Mouse (Mus musculus): Measurements from ENCODE around the gene Cdk6. TPM values are rescaled to one million over a fixed set of nuclear protein-coding genes. Genes with fewer than 3 reads are reported as not detected.

The Cdk6 gene
- total and polyA plus RNA-seq, 3 experiments, result 40.4 to 171 (median 50.8) TPM

DNA sequence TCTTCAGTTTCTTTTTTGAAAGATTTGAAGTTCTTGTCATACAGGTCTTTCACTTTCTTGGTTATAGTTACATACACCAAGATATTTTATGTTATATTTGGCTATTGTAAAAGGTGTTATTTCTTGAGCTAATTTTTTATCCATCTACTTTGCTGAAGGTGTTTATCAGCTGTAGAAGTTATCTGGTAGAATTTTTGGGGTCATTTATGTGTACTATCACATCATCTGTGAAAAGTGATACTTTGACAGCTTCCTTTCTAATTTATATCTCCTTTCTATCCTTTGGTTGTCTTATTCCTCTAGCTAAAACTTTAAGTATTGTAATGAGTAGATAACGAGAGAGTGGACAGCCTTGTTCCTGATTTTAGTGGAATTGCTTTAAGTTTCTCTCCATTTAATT lies 210.2 kb downstream of the Cdk6 start:
- H3K9ac ChIP-seq (ENCODE audit: insufficient read depth, low read depth), result no peak overlapping the region
- peaks cover 69% of the 10 kb centered on the region for H3K79me2 ChIP-seq (replicated peaks; ENCODE audit: control insufficient read depth, extremely low read depth, insufficient read depth, poor library complexity, severe bottlenecking)
- H3K27ac ChIP-seq (ENCODE audit: insufficient read depth, low read depth), result no peak overlapping the region
- in situ Hi-C loops (cut with MboI; ENCODE audit: low pct_ligation_motif_present, low pct_unique_long_range_greater_than_20kb, low sequenced_read_pairs), result no loop called here
- H3K4me2 ChIP-seq (ENCODE audit: insufficient read depth, low read depth, poor library complexity, severe bottlenecking), result no peak overlapping the region
- peaks cover 23 to 50% of the 10 kb centered on the region in 2 experiments for H3K36me3 ChIP-seq (replicated peaks in 1 of 2; ENCODE audit: control insufficient read depth in 1 of 2, insufficient read depth in 1 of 2, low read length in 1 of 2)
- no peaks in the 10 kb centered on the region for H3K9me3 ChIP-seq (replicated peaks; ENCODE audit: low read length)
- no peak overlapping the region for H3K4me3 ChIP-seq (replicated peaks in 1 of 3; ENCODE audit: low read depth in 2 of 3, low read length in 2 of 3, poor library complexity in 1 of 3)
- H3K27me3 ChIP-seq (replicated peaks), result no peaks in the 10 kb centered on the region
- dilution Hi-C loops (cut with MboI; ENCODE audit: extremely low pct_ligation_motif_present, extremely low pct_unique_long_range_greater_than_20kb, low sequenced_read_pairs), result no loop called here
- H3K4me1 ChIP-seq (ENCODE audit: control insufficient read depth in 1 of 2, insufficient read depth in 2 of 2), result peaks cover 3 to 37% of the 10 kb centered on the region in 2 experiments; a peak in 3 of 4 replicates
- TF ChIP-seq ETS1 (conservative IDR thresholded peaks at IDR 0.05; ENCODE audit: low read depth, low read length) (no peak), NELFE (IDR thresholded peaks at IDR 0.05; ENCODE audit: low read depth, low read length) (no peak), USF1 (IDR thresholded peaks at IDR 0.05; ENCODE audit: low read depth, low read length) (no peak), JUND (conservative IDR thresholded peaks at IDR 0.05; ENCODE audit: low read depth, low read length) (no peak), HCFC1 (IDR thresholded peaks at IDR 0.05; ENCODE audit: low read depth, low read length) (no peak), USF2 (conservative IDR thresholded peaks at IDR 0.05; ENCODE audit: low read depth, low read length) (no peak)
- DNase-seq (ENCODE audit: extremely low read depth), result no peak

DNA sequence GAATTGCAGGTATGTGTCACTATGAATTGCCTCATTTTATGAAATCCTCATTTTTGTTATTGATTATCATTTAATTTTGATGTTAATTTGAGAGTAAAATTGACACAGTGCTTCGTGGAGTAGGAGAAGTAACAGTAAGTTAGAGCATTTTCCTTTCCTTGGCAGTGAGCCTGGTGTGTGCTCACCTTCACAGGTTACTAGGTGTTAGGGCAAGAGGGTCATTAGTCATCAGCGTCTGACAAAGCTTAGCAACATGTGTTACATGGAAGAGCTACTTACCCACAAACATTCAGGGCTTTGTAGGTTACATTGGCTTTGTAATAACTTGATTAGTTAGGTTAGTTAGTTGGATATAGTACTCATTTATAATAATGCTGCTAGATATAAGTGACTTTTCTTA lies 212.9 kb downstream of the Cdk6 start:
- peaks cover 0 to 15% of the 10 kb centered on the region in 2 experiments; a peak in 3 of 4 replicates for H3K4me1 ChIP-seq (ENCODE audit: control insufficient read depth in 1 of 2, insufficient read depth in 2 of 2)
- no peak overlapping the region for H3K4me2 ChIP-seq (ENCODE audit: insufficient read depth, low read depth, poor library complexity, severe bottlenecking)
- dilution Hi-C loops (cut with MboI; ENCODE audit: extremely low pct_ligation_motif_present, extremely low pct_unique_long_range_greater_than_20kb, low sequenced_read_pairs) (no loop called here), in situ Hi-C loops (cut with MboI; ENCODE audit: low pct_ligation_motif_present, low pct_unique_long_range_greater_than_20kb, low sequenced_read_pairs) (no loop called here)
- no peak overlapping the region for H3K9ac ChIP-seq (ENCODE audit: insufficient read depth, low read depth)
- H3K4me3 ChIP-seq (replicated peaks in 1 of 3; ENCODE audit: low read depth in 2 of 3, low read length in 2 of 3, poor library complexity in 1 of 3), result no peak overlapping the region
- DNase-seq (ENCODE audit: extremely low read depth), result no peak
- peaks cover 47% of the 10 kb centered on the region for H3K79me2 ChIP-seq (replicated peaks; ENCODE audit: control insufficient read depth, extremely low read depth, insufficient read depth, poor library complexity, severe bottlenecking)
- H3K27me3 ChIP-seq (replicated peaks), result no peaks in the 10 kb centered on the region
- H3K9me3 ChIP-seq (replicated peaks; ENCODE audit: low read length), result no peaks in the 10 kb centered on the region
- TF ChIP-seq SIN3A (IDR thresholded peaks at IDR 0.05; ENCODE audit: low read length) (no peak), NRF1 (IDR thresholded peaks at IDR 0.05; ENCODE audit: low read depth, low read length) (no peak), CHD2 (IDR thresholded peaks at IDR 0.05; ENCODE audit: low read length) (no peak), MAFK (IDR thresholded peaks at IDR 0.05; ENCODE audit: insufficient replicate concordance, low read length) (no peak), JUND (conservative IDR thresholded peaks at IDR 0.05; ENCODE audit: low read depth, low read length) (no peak), RCOR1 (conservative IDR thresholded peaks at IDR 0.05; ENCODE audit: low read depth, low read length) (no peak), PAX5 (IDR thresholded peaks at IDR 0.05; ENCODE audit: low read length) (no peak), RAD21 (IDR thresholded peaks at IDR 0.05; ENCODE audit: low read depth, low read length) (no peak), ETS1 (conservative IDR thresholded peaks at IDR 0.05; ENCODE audit: low read depth, low read length) (no peak), ZNF384 (IDR thresholded peaks at IDR 0.05; ENCODE audit: low read depth, low read length) (no peak), ZMIZ1 (IDR thresholded peaks at IDR 0.05; ENCODE audit: low read depth, low read length) (no peak), EP300 (IDR thresholded peaks at IDR 0.05; ENCODE audit: low read length) (no peak), CTCF (conservative IDR thresholded peaks at IDR 0.05 in 1 of 2, IDR thresholded peaks at IDR 0.05 in 1 of 2; ENCODE audit: low read depth in 2 of 2, low read length in 2 of 2) (no peak), UBTF (IDR thresholded peaks at IDR 0.05; ENCODE audit: low read depth, low read length) (no peak), POLR2AphosphoS2 (IDR thresholded peaks at IDR 0.05; ENCODE audit: low read depth, low read length) (no peak), ZC3H11A (IDR thresholded peaks at IDR 0.05; ENCODE audit: low read depth, low read length) (no peak), MAZ (IDR thresholded peaks at IDR 0.05; ENCODE audit: low read depth, low read length) (no peak), BHLHE40 (IDR thresholded peaks at IDR 0.05; ENCODE audit: low read depth, low read length) (no peak), USF2 (conservative IDR thresholded peaks at IDR 0.05; ENCODE audit: low read depth, low read length) (no peak), MEF2A (IDR thresholded peaks at IDR 0.05; ENCODE audit: borderline replicate concordance, low read depth, low read length) (no peak)
- peaks cover 32 to 55% of the 10 kb centered on the region in 2 experiments for H3K36me3 ChIP-seq (replicated peaks in 1 of 2; ENCODE audit: control insufficient read depth in 1 of 2, insufficient read depth in 1 of 2, low read length in 1 of 2)
- no peak overlapping the region for H3K27ac ChIP-seq (ENCODE audit: insufficient read depth, low read depth)

Measured in CH12.LX (cell line).